Mouse (Mus musculus) cerebellum, postnatal 14 days (tissue): ENCODE results near the gene Rtbdn.

Experiments
- DNase-seq, 2 experiments: peaks; one replicate each; pipeline ENCODE4 v3.0.0; 2021; ENCODE audit warnings: mixed read lengths in 2 of 2

The Rtbdn gene

GRCm38 (mm10) chr8:84980622-84981358 is 34.0 kb downstream of the Rtbdn start:
- peak; percentile 70 to 79 for DNase-seq

- DNase-seq = peak in 1 of 2 experiments; percentile 32
Observed at GRCm38 (mm10) chr8:84981644-84982498, 35.1 kb downstream of the Rtbdn start.

- no peak for DNase-seq
Observed at GRCm38 (mm10) chr8:84982499-84983011, 35.8 kb downstream of the Rtbdn start.

GRCm38 (mm10) chr8:84984294-84985048 is 37.7 kb downstream of the Rtbdn start:
- no peak for DNase-seq

- no peak for DNase-seq
Observed at GRCm38 (mm10) chr8:84985049-84985683, 38.4 kb downstream of the Rtbdn start.

- peak; percentile 91 to 92 for DNase-seq
Observed at GRCm38 (mm10) chr8:84985684-84986378, 39.0 kb downstream of the Rtbdn start.

- DNase-seq = no peak
Observed at GRCm38 (mm10) chr8:84986379-84986945, 39.7 kb downstream of the Rtbdn start.

GRCm38 (mm10) chr8:84987388-84987787 is 40.6 kb downstream of the Rtbdn start:
- DNase-seq = no peak

- no peak for DNase-seq
Observed at GRCm38 (mm10) chr8:84987903-84988302, 41.1 kb downstream of the Rtbdn start.

GRCm38 (mm10) chr8:84989311-84989731 is 42.5 kb downstream of the Rtbdn start:
- peak in 1 of 2 experiments; percentile 52 for DNase-seq

- DNase-seq = peak; percentile 94 to 95
Observed at GRCm38 (mm10) chr8:84989810-84990209, 43.0 kb downstream of the Rtbdn start.

- DNase-seq = peak; percentile 98 to 99
Observed at GRCm38 (mm10) chr8:84990349-84990748, 43.6 kb downstream of the Rtbdn start, which contains the start of gene Hook2. Hook2 (plus strand) TSS chr8:84990603.

- peak in 1 of 2 experiments; percentile 75 for DNase-seq
Observed at GRCm38 (mm10) chr8:84990836-84991235, 44.0 kb downstream of the Rtbdn start.

- DNase-seq = no peak
Observed at GRCm38 (mm10) chr8:84994375-84994774, 47.6 kb downstream of the Rtbdn start.

- DNase-seq = no peak
Observed at GRCm38 (mm10) chr8:84995680-84996079, 48.9 kb downstream of the Rtbdn start.

- no peak for DNase-seq
Observed at GRCm38 (mm10) chr8:84996978-84997377, 50.2 kb downstream of the Rtbdn start.

GRCm38 (mm10) chr8:84997649-84998295 is 51.0 kb downstream of the Rtbdn start:
- DNase-seq = peak; percentile 96 to 99
